Mouse (Mus musculus) heart, postnatal 0 days (tissue): ENCODE measurements around the gene Cops4. TPM values are rescaled to one million over a fixed set of nuclear protein-coding genes. Genes with fewer than 3 reads are reported as not detected.
A peak's percentile ranks its signal among the peaks of the same experiment; 100 is the strongest.

Experiments
- ATAC-seq: fragments of 200-750 bp; cut with Nextera tagmentation; 2 replicates; pipeline ENCODE4 v1.8.0; 2017; ENCODE audit warnings: low read depth, moderate number of reproducible peaks, moderate library complexity; ENCODE audit not compliant: insufficient read depth
- DNase-seq: peaks from one replicate; pipeline ENCODE4 v3.0.0-alpha.2; 2016; ENCODE audit warnings: low spot score
- H3K27ac ChIP-seq: fragments of 300-500 bp; sonication (generic); 2 replicates; pipeline ENCODE4 v1.5.1; 2014; ENCODE audit warnings: low read depth, mild to moderate bottlenecking
- H3K27me3 ChIP-seq: fragments of 300-500 bp; sonication (generic); 2 replicates; pipeline ENCODE4 v1.6.1; 2014; ENCODE audit warnings: low read length, mixed read lengths; ENCODE audit not compliant: control insufficient read depth, insufficient read depth
- H3K36me3 ChIP-seq: fragments of 300-500 bp; sonication (generic); replicated peaks from 2 replicates; pipeline ENCODE4 v1.6.1; 2014; ENCODE audit warnings: low read length, mixed read lengths; ENCODE audit not compliant: control insufficient read depth, insufficient read depth
- H3K4me1 ChIP-seq: fragments of 300-500 bp; sonication (generic); 2 replicates; pipeline ENCODE4 v1.6.1; 2014; ENCODE audit warnings: antibody characterized with exemption; ENCODE audit not compliant: control insufficient read depth, insufficient read depth
- H3K4me2 ChIP-seq: fragments of 300-500 bp; sonication (generic); 2 replicates; pipeline ENCODE4 v1.6.1; 2014; ENCODE audit warnings: low read depth, mild to moderate bottlenecking, low read length, moderate library complexity
- H3K4me3 ChIP-seq: fragments of 300-500 bp; sonication (generic); 2 replicates; pipeline ENCODE4 v1.5.1; 2014; ENCODE audit warnings: low read depth, low read length
- H3K9ac ChIP-seq: fragments of 300-500 bp; sonication (generic); replicated peaks from 2 replicates; pipeline ENCODE4 v1.6.1; 2014; ENCODE audit warnings: low read depth, low read length, mixed read lengths
- H3K9me3 ChIP-seq: fragments of 300-500 bp; sonication (generic); replicated peaks from 2 replicates; pipeline ENCODE4 v1.6.1; 2016; ENCODE audit warnings: low read length; ENCODE audit not compliant: control insufficient read depth
- CTCF ChIP-seq: IDR thresholded peaks from 2 replicates; pipeline ENCODE4 v1.5.1; 2016; ENCODE audit warnings: antibody characterized with exemption, control low read depth, low read depth
- EP300 ChIP-seq: IDR thresholded peaks from 2 replicates; pipeline ENCODE4 v1.6.1; 2016; ENCODE audit warnings: antibody characterized with exemption, low read depth
- WGBS: fragments of 180-500 bp; shearing (Covaris S2); extraction: QIAGEN DNeasy Blood & Tissue Kit; methylation state at CpG from one replicate; pipeline ENCODE4 v1.1.7; 2014; 5-methylcytosine and 5-hydroxymethylcytosine counted together
- polyA plus RNA-seq: library from polyadenylated mRNA; unstranded; fragments of >200 nt; fragmentation: Nextera tagmentation; extraction: Ambion mirVana; gene quantifications from 2 replicates; pipeline ENCODE4 v1.2.1, GENCODE M21; 2015
- total RNA-seq: library from RNA; depleted of rRNA; stranded (reverse); fragments of >200 nt; gene quantifications from 2 replicates; pipeline ENCODE4 v1.2.3, GENCODE M21; 2014; ENCODE audit warnings: low replicate concordance; rRNA removed

Gene Cops4
- total RNA-seq, result 101 and 118 TPM in 2 replicates
- polyA plus RNA-seq, result 140 and 143 TPM in 2 replicates

DNA sequence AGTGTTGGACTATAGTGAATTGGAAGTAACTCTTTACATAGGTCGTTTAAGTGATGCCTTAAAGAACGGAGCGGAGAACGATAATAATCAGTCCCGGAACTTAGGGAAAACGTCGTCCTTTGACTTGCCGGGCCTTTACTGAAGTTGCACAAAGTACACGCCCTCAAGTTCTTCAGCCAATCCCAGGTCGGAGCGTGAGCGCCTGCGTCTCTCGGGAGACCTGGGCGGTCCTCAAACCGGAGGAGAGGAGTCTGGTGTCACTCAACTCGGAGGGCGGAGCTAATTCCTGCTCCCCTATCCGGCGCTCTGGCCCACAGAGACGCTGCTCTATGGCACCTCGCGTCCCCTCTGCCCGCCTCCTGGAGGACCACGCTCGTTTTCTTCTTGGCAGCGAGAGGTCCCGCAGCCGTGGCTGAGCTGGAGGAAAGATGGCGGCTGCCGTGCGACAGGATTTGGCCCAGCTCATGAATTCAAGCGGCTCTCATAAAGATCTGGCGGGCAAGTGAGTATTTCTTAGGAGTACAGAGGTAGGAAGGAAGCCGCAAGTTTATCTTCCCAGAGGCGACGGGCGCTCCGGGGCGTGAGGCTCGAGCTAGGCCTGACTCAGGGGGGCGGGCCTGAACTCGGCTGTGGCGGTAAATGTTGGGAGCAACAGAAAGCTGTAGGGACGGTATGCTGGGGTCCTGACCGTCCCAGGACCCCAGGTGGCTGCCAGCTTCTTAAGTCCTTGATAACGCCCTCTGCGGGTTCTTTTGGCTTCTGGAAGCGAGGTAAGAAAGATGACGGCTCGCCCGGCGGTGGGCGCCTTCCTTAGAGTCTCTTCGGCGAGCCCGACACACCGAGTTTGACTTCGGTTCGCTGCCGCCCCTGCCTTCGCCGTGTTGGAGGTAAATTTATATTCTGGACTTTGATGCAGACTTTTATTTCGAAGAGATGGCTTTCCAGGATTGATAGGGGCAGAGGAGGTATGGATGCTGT, at the start of gene Cops4:
Cops4 (plus strand) TSS at position 261 of the 978 bp plus-strand sequence.
- H3K36me3 ChIP-seq, result 0 out of 2 replicates have a peak, but pooled peaks cover 4% of the 10 kb centered on the region
- H3K4me2 ChIP-seq, result peak within 1 kb of the TSS; percentile 82
- WGBS, result under 1% methylated on average over 64 of the region's 64 CpGs
- H3K9me3 ChIP-seq, result no peaks in the 10 kb centered on the region
- TF ChIP-seq EP300 (no peak), CTCF (peak; percentile 28)
- H3K4me1 ChIP-seq, result peaks cover 21% of the 10 kb centered on the region
- peak within 1 kb of the TSS; percentile 82 for H3K27ac ChIP-seq
- peak within 1 kb of the TSS; percentile 87 for H3K4me3 ChIP-seq
- ATAC-seq (peak; percentile 100), DNase-seq (peak; percentile 99)
- H3K27me3 ChIP-seq, result no peaks in the 10 kb centered on the region
- peak within 1 kb of the TSS; percentile 85 for H3K9ac ChIP-seq

DNA sequence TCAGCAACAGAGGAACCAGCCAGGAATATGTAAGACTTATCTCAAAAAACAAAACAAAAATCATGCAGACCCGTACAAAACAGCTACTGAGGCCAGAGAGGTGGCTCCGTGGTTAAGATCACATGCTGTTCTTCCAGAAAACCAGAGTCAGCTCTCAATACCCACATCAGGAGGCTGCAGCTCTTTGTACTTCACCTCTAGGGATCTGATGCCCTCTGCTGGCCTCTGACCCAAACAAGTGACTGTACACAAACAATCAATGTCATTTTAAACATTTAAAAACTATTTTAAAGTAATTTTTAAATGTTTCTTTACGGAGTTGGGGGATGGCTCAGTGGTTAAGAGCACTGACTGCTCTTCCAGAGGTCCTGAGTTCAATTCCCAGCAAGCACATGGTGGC, 41.8 kb upstream of the Cops4 start:
- TF ChIP-seq CTCF (no peak), EP300 (no peak)
- Histone ChIP-seq H3K4me3 (no peak overlapping the region), H3K4me2 (no peak overlapping the region), H3K9ac (no peak overlapping the region), H3K9me3 (no peaks in the 10 kb centered on the region), H3K27ac (no peak overlapping the region), H3K36me3 (peaks cover 36% of the 10 kb centered on the region), H3K27me3 (no peaks in the 10 kb centered on the region), H3K4me1 (no peaks in the 10 kb centered on the region)
- WGBS, result 75% methylated on average over 3 of the region's 3 CpGs
- no peak for ATAC-seq
- DNase-seq, result no peak

DNA sequence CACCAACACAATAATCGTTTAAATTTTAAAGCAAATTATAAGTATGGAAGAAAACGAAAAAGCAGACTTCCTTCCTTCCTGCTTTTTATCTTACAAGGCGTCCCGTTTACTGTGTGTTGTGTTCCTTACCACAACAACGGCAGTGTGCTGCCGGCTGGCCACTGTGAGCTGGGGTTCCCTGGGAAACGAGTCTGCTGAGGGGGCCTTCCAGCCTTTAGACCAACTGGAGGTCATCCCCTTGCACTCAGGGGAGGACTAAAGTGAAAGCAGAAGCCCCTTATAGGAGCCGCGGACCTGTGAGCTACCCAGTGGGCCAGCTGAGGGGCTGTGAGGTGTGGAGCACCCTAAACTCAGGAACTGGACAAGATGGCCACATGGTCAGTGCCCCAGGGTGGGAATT, 40.5 kb upstream of the Cops4 start:
- Histone ChIP-seq H3K4me3 (no peak overlapping the region), H3K4me1 (no peaks in the 10 kb centered on the region), H3K36me3 (peaks cover 32% of the 10 kb centered on the region), H3K27me3 (no peaks in the 10 kb centered on the region), H3K9me3 (no peaks in the 10 kb centered on the region), H3K27ac (no peak overlapping the region), H3K9ac (no peak overlapping the region), H3K4me2 (no peak overlapping the region)
- 76% methylated on average over 9 of the region's 9 CpGs for WGBS
- DNase-seq, result no peak
- no peak for TF ChIP-seq CTCF
- no peak for TF ChIP-seq EP300
- no peak for ATAC-seq

DNA sequence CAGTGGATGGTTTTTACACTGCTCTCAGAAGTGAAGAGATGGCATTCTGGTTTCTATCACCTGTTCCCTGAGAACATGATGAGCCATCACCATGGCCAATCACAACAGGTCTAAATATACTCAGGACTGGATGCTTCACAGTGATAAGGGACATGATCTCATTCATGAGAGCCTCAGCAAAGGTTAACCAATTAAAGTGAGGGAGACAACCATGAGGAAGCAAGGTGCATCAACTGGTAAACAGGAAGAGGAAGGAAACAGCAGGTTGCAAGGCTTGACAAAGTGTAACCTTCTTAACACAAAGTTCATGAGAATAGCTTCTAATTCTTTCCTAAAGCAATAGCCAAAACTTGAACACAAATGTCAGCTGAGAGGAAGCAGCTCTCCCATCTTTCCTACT, 34.5 kb upstream of the Cops4 start:
- Histone ChIP-seq H3K4me1 (no peaks in the 10 kb centered on the region), H3K9me3 (no peaks in the 10 kb centered on the region), H3K4me2 (no peak overlapping the region), H3K27me3 (no peaks in the 10 kb centered on the region), H3K4me3 (no peak overlapping the region), H3K27ac (no peak overlapping the region), H3K9ac (no peak overlapping the region), H3K36me3 (peaks cover 17% of the 10 kb centered on the region)
- DNase-seq (no peak), ATAC-seq (no peak)
- no peak for TF ChIP-seq CTCF
- no peak for TF ChIP-seq EP300

DNA sequence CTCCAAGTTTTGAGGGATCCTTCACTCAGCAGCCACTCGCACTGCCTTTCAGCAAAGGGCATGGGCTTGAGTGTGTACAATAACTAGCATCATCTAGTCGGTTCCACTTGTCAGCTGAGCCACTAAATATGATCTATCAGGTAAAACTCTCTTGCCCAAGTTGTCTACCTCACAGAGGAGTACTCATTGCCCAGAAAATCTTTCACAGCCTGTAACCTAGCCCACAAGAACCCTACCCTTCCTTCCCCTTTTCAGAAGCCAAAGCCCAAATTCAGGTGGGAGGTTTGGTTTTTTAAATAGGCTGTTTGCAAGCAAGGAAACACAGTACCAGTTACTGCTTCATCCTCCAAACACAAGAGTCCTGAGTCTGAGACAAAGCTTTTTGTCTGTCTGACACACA, 31.0 kb upstream of the Cops4 start:
- WGBS, result 85% methylated on average over 2 of the region's 2 CpGs
- no peak overlapping the region for H3K27ac ChIP-seq
- ATAC-seq (no peak), DNase-seq (no peak)
- no peak overlapping the region for H3K4me2 ChIP-seq
- H3K27me3 ChIP-seq, result no peaks in the 10 kb centered on the region
- H3K4me1 ChIP-seq, result peaks cover 17% of the 10 kb centered on the region
- no peak overlapping the region for H3K9ac ChIP-seq
- no peak for TF ChIP-seq CTCF
- no peak for TF ChIP-seq EP300
- no peak overlapping the region for H3K4me3 ChIP-seq
- H3K9me3 ChIP-seq, result no peaks in the 10 kb centered on the region
- peaks cover 8% of the 10 kb centered on the region for H3K36me3 ChIP-seq
